Mouse (Mus musculus): ENCODE data around the gene Pfdn5. TPM values are rescaled to one million over a fixed set of nuclear protein-coding genes. Genes with fewer than 3 reads are reported as not detected.

The Pfdn5 gene
- polyA plus RNA-seq, 1 experiment from 2014 or later, result 254 TPM

DNA sequence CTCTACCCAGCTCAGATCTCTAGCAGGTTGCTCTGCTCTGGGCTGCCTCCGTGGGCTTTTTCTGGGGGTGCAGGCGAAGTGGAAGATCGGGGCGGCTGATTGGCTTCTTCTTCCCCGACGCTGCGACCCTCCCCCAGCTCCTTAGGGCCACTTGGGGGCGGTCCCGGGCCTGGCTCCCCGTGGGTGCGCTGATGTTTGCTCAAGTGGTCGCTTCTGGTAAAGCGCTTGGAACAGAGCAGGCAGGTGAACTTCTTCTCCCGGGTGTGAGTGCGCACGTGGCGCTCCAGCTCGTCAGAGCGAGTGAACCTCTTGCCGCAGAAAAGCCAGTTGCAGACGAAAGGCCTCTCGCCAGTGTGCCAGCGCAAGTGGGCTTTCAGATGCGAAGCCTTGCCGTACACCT lies 32.2 kb downstream of the Pfdn5 start:
- DNase-seq (ENCODE audit: low spot score) (no peak), ATAC-seq (replicated peaks; ENCODE audit: low FRiP score) (no peak)
- 5% methylated on average over 25 of the region's 25 CpGs for WGBS
- H3K36me3 ChIP-seq (ENCODE audit: control insufficient read depth, insufficient read depth, low read length), result no peaks in the 10 kb centered on the region
- peaks cover 17% of the 10 kb centered on the region for H3K4me1 ChIP-seq (replicated peaks; ENCODE audit: control insufficient read depth, insufficient read depth, low read length)
- peak overlapping the region; percentile 50 for H3K4me2 ChIP-seq
- H3K27ac ChIP-seq (ENCODE audit: low read depth, low read length), result no peak overlapping the region
- H3K9me3 ChIP-seq (ENCODE audit: control insufficient read depth, low read length), result no peaks in the 10 kb centered on the region
- peak overlapping the region; percentile 23; the same call in 1 of the 2 replicates for H3K4me3 ChIP-seq (ENCODE audit: low read depth, low read length)
- H3K27me3 ChIP-seq (replicated peaks; ENCODE audit: control insufficient read depth, insufficient read depth, low read length), result peaks cover 54% of the 10 kb centered on the region
- peak overlapping the region; percentile 34; the same call in 1 of the 2 replicates for H3K9ac ChIP-seq (ENCODE audit: low read depth, low read length)

DNA sequence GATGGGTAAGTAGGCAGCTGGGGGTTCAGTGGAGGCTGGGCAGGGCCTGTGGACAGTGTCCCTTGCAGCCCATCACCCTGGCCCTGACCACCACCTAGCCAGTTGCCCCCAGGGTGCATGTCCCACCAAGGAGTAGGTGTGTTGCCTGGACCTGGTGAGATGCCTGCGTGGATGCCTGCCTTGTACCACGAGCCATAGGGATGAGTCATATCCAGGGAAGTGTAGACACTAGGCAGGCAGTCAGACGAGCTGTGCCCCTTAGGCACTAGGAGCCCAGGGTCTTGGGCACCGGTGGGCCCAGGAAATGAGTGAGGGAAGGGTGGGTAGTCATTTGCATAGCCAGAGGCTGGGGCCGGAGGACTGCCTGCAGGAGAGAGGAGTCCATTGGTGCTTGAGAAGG lies 32.9 kb downstream of the Pfdn5 start:
- ATAC-seq (replicated peaks; ENCODE audit: low FRiP score), result no peak
- 27% methylated on average over 5 of the region's 5 CpGs for WGBS
- Histone ChIP-seq H3K9ac (ENCODE audit: low read depth, low read length) (no peak overlapping the region), H3K4me3 (ENCODE audit: low read depth, low read length) (no peak overlapping the region), H3K9me3 (ENCODE audit: control insufficient read depth, low read length) (no peaks in the 10 kb centered on the region), H3K4me2 (no peak overlapping the region), H3K4me1 (replicated peaks; ENCODE audit: control insufficient read depth, insufficient read depth, low read length) (peaks cover 17% of the 10 kb centered on the region), H3K27me3 (replicated peaks; ENCODE audit: control insufficient read depth, insufficient read depth, low read length) (peaks cover 56% of the 10 kb centered on the region), H3K27ac (ENCODE audit: low read depth, low read length) (no peak overlapping the region), H3K36me3 (ENCODE audit: control insufficient read depth, insufficient read depth, low read length) (no peaks in the 10 kb centered on the region)
- DNase-seq (ENCODE audit: low spot score), result no peak

DNA sequence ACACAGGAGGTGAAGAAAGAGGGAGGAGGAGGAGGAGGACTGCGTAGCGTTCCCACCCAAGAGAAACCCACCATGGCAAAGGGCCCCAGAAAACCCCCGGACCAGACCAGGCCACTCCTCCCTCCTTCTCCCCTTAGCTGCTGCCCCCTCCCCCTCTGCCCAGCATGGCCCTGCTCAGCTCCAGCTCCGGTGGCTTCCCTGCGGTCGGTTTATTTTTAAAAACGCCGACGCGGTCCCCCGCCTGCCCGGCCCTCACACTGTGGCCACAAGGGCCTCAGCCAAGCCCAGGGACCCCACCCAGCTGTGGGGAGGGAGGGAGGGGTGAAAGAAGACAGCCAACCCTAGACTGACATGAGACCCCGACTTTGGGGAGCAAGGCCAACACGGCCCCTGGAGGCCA lies 36.7 kb downstream of the Pfdn5 start:
- H3K9ac ChIP-seq (ENCODE audit: low read depth, low read length), result peak overlapping the region; percentile 48; the same call in 1 of the 2 replicates
- no peaks in the 10 kb centered on the region for H3K36me3 ChIP-seq (ENCODE audit: control insufficient read depth, insufficient read depth, low read length)
- ATAC-seq (replicated peaks; ENCODE audit: low FRiP score), result no peak
- H3K27me3 ChIP-seq (replicated peaks; ENCODE audit: control insufficient read depth, insufficient read depth, low read length), result peaks cover 64% of the 10 kb centered on the region
- peaks cover 27% of the 10 kb centered on the region for H3K4me1 ChIP-seq (replicated peaks; ENCODE audit: control insufficient read depth, insufficient read depth, low read length)
- peak overlapping the region; percentile 21; the same call in 1 of the 2 replicates for H3K4me3 ChIP-seq (ENCODE audit: low read depth, low read length)
- peak overlapping the region; percentile 55 for H3K4me2 ChIP-seq
- H3K9me3 ChIP-seq (ENCODE audit: control insufficient read depth, low read length), result no peaks in the 10 kb centered on the region
- WGBS, result 12% methylated on average over 14 of the region's 14 CpGs
- no peak overlapping the region for H3K27ac ChIP-seq (ENCODE audit: low read depth, low read length)
- DNase-seq (ENCODE audit: low spot score), result no peak

DNA sequence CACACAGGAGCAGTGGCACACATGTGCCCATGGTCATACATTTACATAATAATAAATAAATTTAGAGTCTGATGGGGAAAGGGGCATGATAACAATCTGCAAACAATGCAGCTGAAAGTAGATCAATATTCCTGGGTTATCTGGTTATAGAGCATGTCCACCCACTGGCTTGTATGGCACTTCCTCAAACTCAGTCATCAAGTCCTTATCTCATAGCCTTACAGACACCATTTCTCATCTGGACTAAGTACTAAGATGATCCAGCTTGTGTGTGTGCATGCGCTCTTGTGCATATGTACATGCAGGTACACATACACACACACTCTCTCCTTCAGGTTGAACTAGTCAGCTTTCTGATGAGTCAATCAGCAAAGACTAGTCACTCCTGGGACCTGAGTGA lies 38.8 kb downstream of the Pfdn5 start:
- ATAC-seq (replicated peaks; ENCODE audit: low FRiP score) (no peak), DNase-seq (ENCODE audit: low spot score) (no peak)
- H3K27me3 ChIP-seq (replicated peaks; ENCODE audit: control insufficient read depth, insufficient read depth, low read length), result peaks cover 46% of the 10 kb centered on the region
- H3K9me3 ChIP-seq (ENCODE audit: control insufficient read depth, low read length), result no peaks in the 10 kb centered on the region
- no peak overlapping the region for H3K27ac ChIP-seq (ENCODE audit: low read depth, low read length)
- no peak overlapping the region for H3K4me2 ChIP-seq
- no peak overlapping the region for H3K4me3 ChIP-seq (ENCODE audit: low read depth, low read length)
- 62% methylated on average over 1 of the region's 1 CpGs for WGBS
- peaks cover 24% of the 10 kb centered on the region for H3K4me1 ChIP-seq (replicated peaks; ENCODE audit: control insufficient read depth, insufficient read depth, low read length)
- H3K36me3 ChIP-seq (ENCODE audit: control insufficient read depth, insufficient read depth, low read length), result no peaks in the 10 kb centered on the region
- no peak overlapping the region for H3K9ac ChIP-seq (ENCODE audit: low read depth, low read length)

DNA sequence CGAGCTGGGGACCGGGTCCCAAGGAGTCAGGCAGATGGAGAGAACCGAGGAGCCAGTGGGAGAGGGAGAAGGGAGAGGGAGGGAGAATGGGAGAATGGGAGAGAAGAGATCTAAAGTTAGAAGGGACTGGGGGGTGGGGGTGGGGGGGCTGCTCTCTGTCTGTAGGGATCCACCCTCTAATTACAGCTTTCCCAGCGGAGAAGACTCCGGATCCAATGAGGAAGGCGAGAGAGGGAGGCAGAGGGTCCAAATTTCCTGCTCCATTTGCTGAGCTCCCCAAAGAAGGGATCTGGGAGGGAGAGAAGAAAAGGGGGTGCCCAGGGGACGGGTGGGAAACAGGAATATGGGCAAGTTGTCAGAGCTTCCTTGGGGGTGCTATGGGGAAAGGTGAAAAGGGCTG lies 40.3 kb downstream of the Pfdn5 start:
- Histone ChIP-seq H3K27ac (ENCODE audit: low read depth, low read length) (no peak overlapping the region), H3K9me3 (ENCODE audit: control insufficient read depth, low read length) (no peaks in the 10 kb centered on the region), H3K9ac (ENCODE audit: low read depth, low read length) (peak overlapping the region; percentile 41; the same call in 1 of the 2 replicates), H3K27me3 (replicated peaks; ENCODE audit: control insufficient read depth, insufficient read depth, low read length) (peaks cover 55% of the 10 kb centered on the region), H3K4me1 (replicated peaks; ENCODE audit: control insufficient read depth, insufficient read depth, low read length) (peaks cover 32% of the 10 kb centered on the region), H3K36me3 (ENCODE audit: control insufficient read depth, insufficient read depth, low read length) (no peaks in the 10 kb centered on the region), H3K4me3 (ENCODE audit: low read depth, low read length) (peak overlapping the region; percentile 5; the same call in 1 of the 2 replicates), H3K4me2 (peak overlapping the region; percentile 59)
- WGBS, result 10% methylated on average over 7 of the region's 7 CpGs
- ATAC-seq (replicated peaks; ENCODE audit: low FRiP score) (no peak), DNase-seq (ENCODE audit: low spot score) (no peak)

DNA sequence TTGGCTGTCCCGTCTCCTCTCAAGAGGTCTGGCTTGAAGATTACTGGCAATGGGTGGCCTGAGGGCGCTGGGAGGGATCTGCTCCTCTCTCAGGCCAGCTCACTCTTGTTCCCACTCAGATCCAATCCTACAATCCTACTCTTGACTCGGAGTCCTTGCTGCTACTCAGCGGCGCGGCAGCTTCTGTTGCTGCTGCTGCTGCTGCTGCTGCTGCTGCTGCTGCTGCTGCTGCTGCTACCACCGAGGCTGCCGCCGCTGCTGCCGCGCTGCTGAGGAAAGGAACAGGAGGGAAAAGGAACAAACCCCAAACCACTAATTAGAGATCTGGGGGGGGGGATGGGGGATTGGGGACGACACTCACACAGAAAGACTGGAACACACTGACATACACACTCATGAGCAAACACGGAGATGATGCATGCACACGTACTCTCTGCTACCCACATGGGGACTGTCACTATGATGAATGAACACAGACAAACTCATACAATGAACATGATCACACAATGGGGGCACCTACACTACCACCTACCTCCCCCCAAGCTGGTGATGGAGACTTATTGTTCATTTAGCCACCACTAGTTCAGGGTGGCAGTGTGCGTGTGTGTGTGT lies 40.9 kb downstream of the Pfdn5 start, which contains the start of gene Sp7:
Gene Sp7 (minus strand): TSS at position 450 of the 612 bp plus-strand sequence.
- Histone ChIP-seq H3K4me2 (peak within 1 kb of the TSS; percentile 59), H3K4me3 (ENCODE audit: low read depth, low read length) (peak within 1 kb of the TSS; percentile 5; the same call in 1 of the 2 replicates), H3K9ac (ENCODE audit: low read depth, low read length) (peak within 1 kb of the TSS; percentile 41; the same call in 1 of the 2 replicates), H3K27me3 (replicated peaks; ENCODE audit: control insufficient read depth, insufficient read depth, low read length) (peaks cover 61% of the 10 kb centered on the region), H3K4me1 (replicated peaks; ENCODE audit: control insufficient read depth, insufficient read depth, low read length) (peaks cover 34% of the 10 kb centered on the region), H3K27ac (ENCODE audit: low read depth, low read length) (no peak within 1 kb of the TSS), H3K9me3 (ENCODE audit: control insufficient read depth, low read length) (no peaks in the 10 kb centered on the region), H3K36me3 (ENCODE audit: control insufficient read depth, insufficient read depth, low read length) (no peaks in the 10 kb centered on the region)
- no peak for ATAC-seq (replicated peaks; ENCODE audit: low FRiP score)
- DNase-seq (ENCODE audit: low spot score), result no peak
- 10% methylated on average over 15 of the region's 15 CpGs for WGBS

DNA sequence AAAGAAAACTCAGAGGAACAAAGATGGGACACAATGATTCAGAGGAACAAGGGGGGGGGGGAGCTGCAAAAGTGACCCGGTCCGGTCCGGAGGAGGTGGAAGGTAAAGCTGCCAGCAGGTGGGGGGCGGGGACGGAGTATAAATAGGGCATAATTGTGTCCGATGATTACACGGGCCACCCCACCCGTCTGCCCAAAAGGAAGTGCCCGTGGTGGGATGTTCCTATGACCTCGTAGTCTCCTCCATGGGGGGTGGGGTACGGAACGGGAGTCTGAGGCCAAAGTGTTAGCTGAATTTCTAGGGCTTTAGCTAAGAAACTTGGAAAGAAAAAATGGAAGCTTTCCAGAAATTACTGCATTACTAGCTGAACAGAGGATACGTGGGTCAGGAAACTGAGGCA lies 44.1 kb downstream of the Pfdn5 start:
- no peak overlapping the region for H3K4me3 ChIP-seq (ENCODE audit: low read depth, low read length)
- H3K27me3 ChIP-seq (replicated peaks; ENCODE audit: control insufficient read depth, insufficient read depth, low read length), result peaks cover 49% of the 10 kb centered on the region
- ATAC-seq (replicated peaks; ENCODE audit: low FRiP score), result no peak
- DNase-seq (ENCODE audit: low spot score), result no peak
- H3K27ac ChIP-seq (ENCODE audit: low read depth, low read length), result no peak overlapping the region
- peak overlapping the region; percentile 45 for H3K4me2 ChIP-seq
- H3K36me3 ChIP-seq (ENCODE audit: control insufficient read depth, insufficient read depth, low read length), result no peaks in the 10 kb centered on the region
- no peaks in the 10 kb centered on the region for H3K9me3 ChIP-seq (ENCODE audit: control insufficient read depth, low read length)
- no peak overlapping the region for H3K9ac ChIP-seq (ENCODE audit: low read depth, low read length)
- peaks cover 26% of the 10 kb centered on the region for H3K4me1 ChIP-seq (replicated peaks; ENCODE audit: control insufficient read depth, insufficient read depth, low read length)
- 13% methylated on average over 13 of the region's 13 CpGs for WGBS

DNA sequence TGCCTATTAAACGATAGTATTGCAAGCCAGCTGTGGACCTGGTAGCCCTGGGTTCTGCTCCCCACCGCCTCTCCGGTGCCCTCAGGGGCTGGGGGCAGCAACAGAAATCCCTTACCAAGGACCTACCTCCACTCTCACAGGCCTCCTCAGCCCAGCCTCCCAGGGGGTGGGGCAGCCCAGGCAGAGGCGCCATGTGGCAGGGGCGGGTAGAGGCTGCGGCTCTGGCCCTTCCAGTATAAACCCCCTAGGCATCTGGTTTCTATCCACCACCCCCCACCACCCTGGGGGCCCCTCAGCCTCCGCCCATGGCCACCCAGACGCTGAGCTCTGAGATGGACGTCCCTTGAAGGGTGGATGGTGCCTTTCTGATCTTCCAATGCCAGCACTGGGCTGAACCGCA lies 44.8 kb downstream of the Pfdn5 start:
- ATAC-seq (replicated peaks; ENCODE audit: low FRiP score) (peak; percentile 61), DNase-seq (ENCODE audit: low spot score) (no peak)
- Histone ChIP-seq H3K9me3 (ENCODE audit: control insufficient read depth, low read length) (no peaks in the 10 kb centered on the region), H3K9ac (ENCODE audit: low read depth, low read length) (no peak overlapping the region), H3K4me3 (ENCODE audit: low read depth, low read length) (0 out of 2 replicates have a peak overlapping the region, but pooled peaks have one; percentile 21), H3K4me2 (peak overlapping the region; percentile 45), H3K27me3 (replicated peaks; ENCODE audit: control insufficient read depth, insufficient read depth, low read length) (peaks cover 42% of the 10 kb centered on the region), H3K27ac (ENCODE audit: low read depth, low read length) (no peak overlapping the region), H3K36me3 (ENCODE audit: control insufficient read depth, insufficient read depth, low read length) (no peaks in the 10 kb centered on the region), H3K4me1 (replicated peaks; ENCODE audit: control insufficient read depth, insufficient read depth, low read length) (peaks cover 20% of the 10 kb centered on the region)
- WGBS, result 11% methylated on average over 10 of the region's 10 CpGs
